Mouse (Mus musculus) embryo, embryonic 10 days (tissue): ENCODE results near the gene C1s1.
A peak's percentile ranks its signal among the peaks of the same experiment; 100 is the strongest.
"Not testable (repeated sequence)": the region's sequence is repeated elsewhere in the genome, so short reads cannot be mapped to it uniquely, and the experiment has no call there.

Source experiments
- DNase-seq: peaks from one replicate; pipeline ENCODE4 v3.0.0-alpha.2; 2015; ENCODE audit warnings: low spot score

The C1s1 gene

DNA sequence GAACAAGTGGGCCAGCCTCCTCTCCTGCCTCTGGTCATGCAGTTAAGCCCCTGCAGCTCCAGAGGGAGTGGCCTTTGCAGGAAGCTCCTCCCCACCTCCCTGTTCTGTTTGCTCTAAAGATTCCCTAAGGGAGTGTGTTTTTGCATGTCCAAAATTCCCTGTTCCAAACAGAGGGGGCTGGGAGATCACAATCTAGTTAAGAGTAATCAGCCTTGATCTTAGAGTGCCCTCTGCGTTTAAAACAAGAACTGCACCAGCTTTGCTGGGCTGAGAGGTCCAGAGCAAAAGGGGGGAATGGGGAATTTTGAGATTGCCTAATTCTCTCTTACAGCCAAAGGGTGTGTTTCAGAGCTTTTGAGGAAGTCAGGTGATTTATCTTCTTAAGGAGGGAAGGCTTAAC, at the start of gene C1s1:
Gene C1s1, minus strand, starts transcription at position 76 of the 400 bp plus-strand sequence.
- peak; percentile 31 for DNase-seq

- no peak for DNase-seq
Observed at GRCm38 (mm10) chr6:124588771-124589170, 46.6 kb upstream of the C1s1 start.

DNA sequence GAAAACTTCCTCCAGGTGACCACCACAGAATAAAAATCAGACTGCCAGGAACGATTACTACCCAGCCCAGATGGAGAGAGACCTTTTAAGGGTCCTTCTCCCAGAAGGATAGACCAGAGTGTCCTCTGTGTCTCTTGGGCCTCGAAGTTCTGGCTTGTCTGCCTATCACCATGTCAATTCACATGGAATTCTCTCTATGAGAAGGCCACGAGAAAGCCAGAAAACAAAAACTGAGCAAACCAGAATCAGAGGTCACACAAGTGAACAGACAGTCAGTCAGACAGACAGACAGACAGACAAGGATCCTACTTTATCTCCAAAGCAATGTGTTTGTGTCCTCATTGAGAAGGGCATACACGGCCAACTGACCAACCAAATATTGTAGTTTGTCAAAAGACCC, 44.1 kb upstream of the C1s1 start:
- no peak for DNase-seq

DNA sequence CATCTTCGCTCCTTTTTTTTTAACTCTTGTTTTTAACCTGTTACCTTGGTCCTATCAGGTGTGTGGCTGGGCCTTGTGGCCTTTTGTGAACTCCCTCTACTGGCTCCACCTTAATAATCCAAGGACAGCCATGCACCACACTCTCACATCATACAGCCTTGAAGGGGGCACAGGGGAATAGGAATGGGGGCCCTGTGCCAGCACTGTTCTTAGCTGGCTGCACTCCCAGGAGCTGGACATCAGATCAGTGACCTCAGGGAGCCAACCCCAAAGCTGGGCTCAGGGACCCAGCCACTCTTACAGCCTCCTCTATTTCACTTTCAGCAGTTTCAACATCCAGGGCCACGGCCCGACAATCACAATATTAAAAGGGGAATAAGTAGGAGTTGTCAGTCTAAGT, 43.6 kb upstream of the C1s1 start:
- no peak for DNase-seq

DNA sequence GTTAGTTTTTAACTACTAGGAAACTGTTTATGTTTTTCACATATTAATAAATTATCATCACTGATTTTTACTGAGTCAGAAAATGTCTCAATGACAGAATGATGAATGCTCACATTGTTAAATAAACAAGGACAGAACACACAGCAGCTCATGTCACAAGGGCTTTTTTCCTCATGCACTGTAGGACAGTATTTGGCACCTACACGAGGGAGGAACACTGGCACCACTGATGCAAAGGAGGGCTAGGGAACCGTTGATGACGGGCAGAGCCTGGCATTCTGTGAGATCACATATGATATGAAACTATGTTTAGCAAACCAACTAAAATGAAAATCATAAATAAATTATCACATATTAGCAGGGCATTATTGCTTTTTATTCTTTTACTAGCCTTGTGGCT, 42.8 kb upstream of the C1s1 start:
- DNase-seq, result no peak

- DNase-seq, result no peak
Observed at GRCm38 (mm10) chr6:124582231-124582630, 40.1 kb upstream of the C1s1 start.

GRCm38 (mm10) chr6:124580155-124580554, 38.0 kb upstream of the C1s1 start:
- not testable (repeated sequence) for DNase-seq

DNA sequence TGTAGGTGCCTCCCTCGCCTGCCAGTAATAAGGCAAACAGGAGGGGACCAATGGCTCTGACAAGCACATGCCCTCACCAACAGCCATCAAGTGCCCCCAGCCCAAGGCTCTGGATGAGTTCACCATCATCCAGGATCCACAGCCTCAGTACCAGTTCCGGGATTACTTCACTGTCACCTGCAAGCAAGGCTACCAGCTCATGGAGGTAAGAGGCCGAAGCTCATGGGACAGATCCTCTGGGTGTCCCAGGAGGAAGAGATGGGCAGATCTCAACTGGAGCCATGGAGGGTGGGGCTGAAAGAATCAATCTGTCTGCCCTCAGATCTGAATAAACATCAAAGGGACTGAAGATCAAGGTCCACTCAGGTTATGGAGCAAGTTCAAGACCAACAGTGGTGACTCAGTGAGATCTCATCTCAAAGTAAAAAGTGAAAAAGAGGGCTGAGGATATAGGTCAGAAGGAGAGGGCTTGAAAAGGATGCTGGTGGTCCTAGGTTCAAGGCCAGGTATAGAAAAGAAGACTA, 33.1 kb upstream of the C1s1 start:
- DNase-seq, result not testable (repeated sequence)

DNA sequence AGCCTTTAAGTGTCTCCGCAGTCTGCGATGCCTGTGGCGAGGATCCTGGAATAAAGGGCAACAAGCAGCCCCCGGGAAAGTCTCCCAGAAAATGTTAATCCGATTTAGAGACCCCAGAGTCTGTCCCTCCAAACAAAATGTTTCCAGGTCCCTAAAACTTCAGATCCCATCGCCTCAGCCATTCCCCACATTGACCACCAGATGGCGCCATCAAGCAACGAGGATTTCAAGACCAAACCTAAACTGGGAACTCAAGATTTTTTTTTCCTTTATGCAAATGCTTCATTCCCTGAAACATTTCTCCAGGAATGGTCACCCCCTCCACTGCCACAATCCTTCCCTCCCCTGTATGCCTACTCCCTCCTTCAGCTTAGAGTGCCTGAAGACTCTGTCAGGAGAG, 27.9 kb upstream of the C1s1 start, which contains the start of gene C1rb:
Gene C1rb, plus strand, starts transcription at position 269 of the 400 bp plus-strand sequence.
- DNase-seq, result peak; percentile 86

DNA sequence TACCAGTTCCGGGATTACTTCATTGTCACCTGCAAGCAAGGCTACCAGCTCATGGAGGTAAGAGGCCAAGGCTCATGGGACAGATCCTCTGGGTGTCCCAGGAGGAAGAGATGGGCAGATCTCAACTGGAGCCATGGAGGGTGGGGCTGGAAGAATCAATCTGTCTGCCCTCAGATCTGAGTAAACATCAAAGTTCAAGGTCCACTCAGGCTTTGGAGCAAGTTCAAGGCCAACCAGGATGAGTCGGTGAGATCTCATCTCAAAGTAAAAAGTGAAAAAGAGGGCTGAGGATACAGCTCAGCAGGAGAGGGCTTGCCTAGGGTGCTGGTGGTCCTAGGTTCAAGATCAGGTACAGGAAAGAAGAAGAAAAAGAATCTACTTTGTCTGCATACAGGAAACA, 19.5 kb upstream of the C1s1 start:
- DNase-seq, result not testable (repeated sequence)

DNA sequence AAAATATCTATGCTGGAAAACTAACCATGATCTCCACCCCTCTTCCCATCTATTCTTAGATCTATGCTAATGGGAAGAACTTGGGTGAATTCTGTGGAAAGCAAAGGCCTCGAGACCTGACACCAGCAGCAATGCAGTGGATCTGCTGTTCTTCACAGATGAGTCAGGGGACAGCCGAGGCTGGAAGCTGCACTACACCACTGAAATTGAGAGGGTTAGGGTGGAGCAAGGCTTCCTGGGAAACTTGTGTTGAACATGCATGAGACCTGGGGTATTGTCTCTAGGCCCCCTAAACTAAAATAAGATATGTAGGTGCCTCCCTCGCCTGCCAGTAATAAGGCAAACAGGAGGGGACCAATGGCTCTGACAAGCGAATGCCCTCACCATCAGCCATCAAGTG, 19.0 kb upstream of the C1s1 start:
- not testable (repeated sequence) for DNase-seq

DNA sequence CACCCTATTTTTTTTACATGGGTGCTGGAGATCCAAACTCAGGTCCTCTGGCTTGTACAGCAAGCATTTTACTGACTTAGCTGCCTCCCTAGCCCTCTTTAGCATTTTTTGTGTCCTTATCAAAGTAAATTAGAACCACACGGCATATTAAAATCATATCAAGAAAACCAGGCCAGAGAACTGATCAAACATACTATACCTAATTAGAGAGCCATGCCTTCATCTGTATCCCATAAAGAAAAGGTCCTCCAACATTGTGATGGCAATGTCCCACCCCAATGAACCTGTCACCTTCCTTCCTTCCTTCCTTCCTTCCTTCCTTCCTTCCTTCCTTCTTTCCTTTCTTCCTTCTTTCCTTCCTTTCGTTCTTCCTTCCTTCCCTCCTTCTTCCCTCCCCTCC, 13.8 kb upstream of the C1s1 start:
- DNase-seq, result not testable (repeated sequence)

DNA sequence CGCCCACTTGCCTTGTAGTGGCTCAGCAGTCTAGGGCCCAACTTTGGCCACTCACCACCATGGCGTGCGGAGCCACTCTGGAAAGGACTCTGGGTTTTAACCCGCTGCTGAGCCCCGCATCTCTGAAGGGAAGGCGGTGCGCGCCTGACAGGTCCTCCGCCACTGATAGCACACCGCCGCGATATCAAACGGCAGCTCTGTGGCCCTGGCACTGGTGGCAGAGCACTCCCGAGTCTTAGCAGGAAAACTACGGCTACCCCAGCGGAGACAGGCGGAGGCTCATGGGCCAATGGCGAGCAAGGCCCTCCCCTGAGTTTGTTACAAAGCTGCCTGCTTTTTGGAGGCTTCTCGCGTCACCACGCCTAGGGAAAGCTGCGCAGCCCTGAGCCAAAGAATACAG, 10.6 kb upstream of the C1s1 start:
- DNase-seq, result no peak

GRCm38 (mm10) chr6:124549023-124549550, 6.9 kb upstream of the C1s1 start:
- DNase-seq, result no peak

DNA sequence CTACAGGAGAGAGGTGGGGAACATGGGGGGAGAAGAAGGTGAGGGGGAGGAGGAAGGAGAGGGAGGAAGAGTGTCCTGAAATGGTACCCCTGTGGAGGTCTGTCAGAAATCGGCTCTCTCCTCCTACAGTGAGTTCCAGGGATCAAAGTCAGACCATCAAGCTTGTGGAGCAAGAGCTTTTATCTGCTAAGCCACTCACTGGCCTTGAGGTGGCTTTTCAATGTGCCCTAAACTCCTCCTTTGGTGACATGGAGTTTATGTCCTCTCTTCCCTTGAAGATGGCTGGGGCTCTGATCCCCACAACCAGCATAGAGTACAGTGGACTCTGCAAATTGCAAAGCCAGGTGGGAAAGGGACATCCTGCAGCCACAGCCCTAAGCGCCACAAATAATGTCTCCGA, 5.8 kb upstream of the C1s1 start:
- DNase-seq, result not testable (repeated sequence)

- no peak for DNase-seq
Observed at GRCm38 (mm10) chr6:124545425-124545824, 3.3 kb upstream of the C1s1 start.

GRCm38 (mm10) chr6:124544466-124544865, 2.3 kb upstream of the C1s1 start:
- DNase-seq, result no peak

GRCm38 (mm10) chr6:124541176-124541575, 983 bp downstream of the C1s1 start:
- not testable (repeated sequence) for DNase-seq

GRCm38 (mm10) chr6:124536125-124536829, 5.9 kb downstream of the C1s1 start:
- DNase-seq, result not testable (repeated sequence)

GRCm38 (mm10) chr6:124531077-124531476, 11.1 kb downstream of the C1s1 start:
- DNase-seq, result no peak

DNA sequence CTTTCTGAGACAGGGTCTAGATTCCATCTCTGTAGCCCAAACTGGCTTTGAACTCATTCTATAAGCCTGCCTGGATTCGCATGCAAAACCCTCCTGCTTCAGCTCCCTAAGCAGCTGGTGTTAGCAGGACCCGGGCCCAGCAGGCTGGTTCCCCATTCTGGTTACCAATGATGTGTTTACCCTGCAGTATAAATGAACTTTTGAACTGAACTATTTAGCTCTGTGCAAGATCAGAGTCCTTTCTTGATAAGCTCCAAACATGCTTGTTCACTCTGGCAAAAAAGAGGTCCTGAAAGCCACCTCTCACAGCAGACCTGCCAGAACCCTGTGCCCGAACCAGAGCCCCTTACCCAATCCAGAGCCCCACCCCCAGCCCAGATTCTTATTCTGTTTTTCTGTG, 14.3 kb downstream of the C1s1 start:
- DNase-seq, result no peak

DNA sequence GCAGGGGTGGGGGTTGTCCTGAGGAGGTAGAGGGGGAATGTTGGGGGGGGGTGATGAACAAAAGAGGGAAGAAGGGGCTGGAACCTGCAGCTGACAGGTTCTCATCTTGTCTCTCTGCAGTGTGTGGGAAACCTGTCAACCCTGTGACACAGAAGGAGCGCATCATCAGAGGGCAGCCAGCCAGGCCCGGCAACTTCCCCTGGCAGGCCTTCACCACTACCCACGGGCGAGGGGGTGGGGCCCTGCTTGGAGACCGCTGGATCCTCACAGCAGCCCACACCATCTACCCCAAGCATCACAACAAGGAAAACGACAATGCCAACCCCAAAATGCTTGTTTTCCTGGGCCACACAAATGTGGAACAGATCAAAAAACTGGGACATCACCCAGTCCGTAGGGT, 20.1 kb downstream of the C1s1 start:
- not testable (repeated sequence) for DNase-seq

DNA sequence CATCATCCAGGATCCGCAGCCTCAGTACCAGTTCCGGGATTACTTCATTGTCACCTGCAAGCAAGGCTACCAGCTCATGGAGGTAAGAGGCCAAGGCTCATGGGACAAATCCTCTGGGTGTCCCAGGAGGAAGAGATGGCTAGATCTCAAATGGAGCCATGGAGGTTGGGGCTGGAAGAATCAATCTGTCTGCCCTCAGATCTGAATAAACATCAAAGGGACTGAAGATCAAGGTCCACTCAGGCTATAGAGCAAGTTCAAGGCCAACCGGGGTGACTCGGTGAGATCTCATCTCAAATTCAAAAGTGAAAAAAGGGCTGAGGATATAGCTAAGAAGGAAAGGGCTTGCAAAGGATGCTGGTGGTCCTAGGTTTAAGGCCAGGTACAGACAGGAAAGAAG, 24.4 kb downstream of the C1s1 start:
- DNase-seq, result not testable (repeated sequence)
